Mouse (Mus musculus) kidney, adult 2 months (tissue): ENCODE measurements around the gene Nfia. TPM values are rescaled to one million over a fixed set of nuclear protein-coding genes. Genes with fewer than 3 reads are reported as not detected.
A peak's percentile ranks its signal among the peaks of the same experiment; 100 is the strongest.

ENCODE experiments used
- DNase-seq: peaks from one replicate; pipeline ENCODE4 v3.0.0; 2021
- H3K27ac ChIP-seq: fragments of 200-500 bp; 2 replicates; pipeline ENCODE4 v1.5.1; 2012; ENCODE audit warnings: low read depth, low read length, control low read depth, inconsistent platforms; ENCODE audit not compliant: insufficient read depth
- H3K27me3 ChIP-seq: fragments of 200-500 bp; replicated peaks from 2 replicates; pipeline ENCODE4 v1.6.1; 2012; ENCODE audit warnings: mild to moderate bottlenecking, moderate library complexity, low read length, inconsistent platforms; ENCODE audit not compliant: control insufficient read depth, insufficient read depth
- H3K36me3 ChIP-seq: fragments of 200-500 bp; 2 replicates; pipeline ENCODE4 v1.6.1; 2012; ENCODE audit warnings: mild to moderate bottlenecking, moderate library complexity, low read length, inconsistent platforms; ENCODE audit not compliant: control insufficient read depth, insufficient read depth
- H3K4me1 ChIP-seq: fragments of 200-500 bp; 2 replicates; pipeline ENCODE4 v1.6.1; 2011; ENCODE audit warnings: low read length; ENCODE audit not compliant: control insufficient read depth, insufficient read depth
- H3K4me3 ChIP-seq: fragments of 200-500 bp; 2 replicates; pipeline ENCODE4 v1.5.1; 2011; ENCODE audit warnings: mild to moderate bottlenecking, low read depth, low read length, control low read depth; ENCODE audit not compliant: insufficient read depth
- CTCF ChIP-seq: fragments of 200-500 bp; conservative IDR thresholded peaks from 2 replicates; pipeline ENCODE4 v1.5.1; 2011; ENCODE audit warnings: low read depth, mild to moderate bottlenecking, control low read depth, low read length, moderate library complexity, mixed read lengths; ENCODE audit not compliant: insufficient read depth, insufficient read length
- POLR2A ChIP-seq: fragments of 200-500 bp; IDR thresholded peaks from one replicate; pipeline ENCODE4 v1.6.1; 2011; ENCODE audit warnings: low read depth, low read length, control low read depth
- WGBS: fragments of 180-500 bp; shearing (Covaris S2); methylation state at CpG from one replicate; pipeline ENCODE4 v1.1.7; 2018; 5-methylcytosine and 5-hydroxymethylcytosine counted together
- polyA plus RNA-seq: library from polyadenylated mRNA; depleted of rRNA; stranded (reverse); fragments of >200 nt; gene quantifications from 2 replicates; pipeline ENCODE4 v1.2.3, GENCODE M21; 2012

The Nfia gene
- polyA plus RNA-seq, 1 experiment, result 46.5 TPM

DNA sequence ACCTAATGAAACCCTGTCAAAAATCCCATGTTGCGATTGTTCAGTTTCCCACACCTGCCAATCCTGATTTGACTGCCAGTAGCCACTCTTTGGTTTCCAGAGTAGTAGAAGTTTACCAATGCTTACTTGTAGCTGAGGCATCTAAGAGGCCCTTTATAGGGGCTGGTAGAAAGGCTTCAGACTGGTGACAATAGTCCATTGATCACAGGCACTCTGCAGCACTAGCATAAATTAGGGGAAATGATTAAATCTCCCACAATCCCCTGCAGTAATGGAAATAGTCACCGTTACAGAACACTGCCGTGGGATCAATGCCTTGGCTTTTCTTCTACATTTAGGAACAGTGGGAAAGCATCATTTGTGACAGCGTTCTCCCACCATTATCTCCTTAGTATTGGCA is 254.9 kb downstream of the Nfia start:
- 84% methylated on average over 4 of the region's 4 CpGs for WGBS
- Histone ChIP-seq H3K4me3 (no peak overlapping the region), H3K27me3 (no peaks in the 10 kb centered on the region), H3K36me3 (0 out of 2 replicates have a peak, but pooled peaks cover 1% of the 10 kb centered on the region), H3K27ac (no peak overlapping the region), H3K4me1 (no peaks in the 10 kb centered on the region)
- TF ChIP-seq CTCF (no peak), POLR2A (no peak)
- DNase-seq, result no peak

DNA sequence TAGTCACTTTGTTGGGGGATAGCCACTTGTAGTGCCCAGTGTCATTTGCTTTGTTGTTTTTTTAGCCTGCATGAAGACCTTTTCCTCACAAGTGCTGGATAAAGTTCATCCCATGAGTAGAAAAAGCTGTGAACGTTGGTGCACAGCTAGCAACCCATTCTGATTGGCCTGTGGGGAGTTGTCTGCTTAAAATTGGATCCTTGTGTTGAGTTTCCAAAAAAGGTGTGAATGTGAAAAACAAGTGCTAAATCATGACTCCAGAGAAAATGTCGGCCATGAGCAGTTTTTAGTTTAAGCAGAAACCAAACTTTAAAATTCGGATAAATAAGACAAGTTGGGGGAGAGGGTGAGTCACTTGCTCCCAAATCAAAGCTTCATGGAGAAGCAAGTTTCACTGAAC is 259.3 kb downstream of the Nfia start:
- Histone ChIP-seq H3K27me3 (no peaks in the 10 kb centered on the region), H3K27ac (no peak overlapping the region), H3K4me1 (no peaks in the 10 kb centered on the region), H3K36me3 (0 out of 2 replicates have a peak, but pooled peaks cover 1% of the 10 kb centered on the region), H3K4me3 (no peak overlapping the region)
- 62% methylated on average over 3 of the region's 3 CpGs for WGBS
- no peak for DNase-seq
- TF ChIP-seq POLR2A (no peak), CTCF (no peak)

DNA sequence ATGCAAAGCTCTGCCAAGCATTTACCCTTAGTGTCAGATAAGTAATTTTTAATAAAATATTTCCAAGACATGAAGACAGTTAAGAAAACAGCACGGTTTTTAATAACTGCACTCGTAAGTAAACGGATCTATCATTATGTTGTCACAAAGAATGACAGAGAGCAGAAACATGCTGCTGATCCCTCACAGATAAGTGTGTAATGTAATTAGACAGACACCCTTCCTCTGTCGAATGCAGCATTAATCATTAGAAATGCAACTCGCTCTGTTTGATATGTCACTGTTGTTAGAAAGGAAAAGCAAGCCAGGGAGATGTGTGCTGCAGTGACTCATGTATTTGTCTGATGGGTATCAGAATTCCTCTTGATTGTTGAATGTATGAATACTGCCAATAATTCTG is 259.8 kb downstream of the Nfia start:
- DNase-seq, result no peak
- H3K27ac ChIP-seq, result no peak overlapping the region
- no peaks in the 10 kb centered on the region for H3K4me1 ChIP-seq
- no peaks in the 10 kb centered on the region for H3K27me3 ChIP-seq
- WGBS, result 70% methylated on average over 5 of the region's 5 CpGs
- TF ChIP-seq POLR2A (no peak), CTCF (no peak)
- 0 out of 2 replicates have a peak, but pooled peaks cover 1% of the 10 kb centered on the region for H3K36me3 ChIP-seq
- no peak overlapping the region for H3K4me3 ChIP-seq

DNA sequence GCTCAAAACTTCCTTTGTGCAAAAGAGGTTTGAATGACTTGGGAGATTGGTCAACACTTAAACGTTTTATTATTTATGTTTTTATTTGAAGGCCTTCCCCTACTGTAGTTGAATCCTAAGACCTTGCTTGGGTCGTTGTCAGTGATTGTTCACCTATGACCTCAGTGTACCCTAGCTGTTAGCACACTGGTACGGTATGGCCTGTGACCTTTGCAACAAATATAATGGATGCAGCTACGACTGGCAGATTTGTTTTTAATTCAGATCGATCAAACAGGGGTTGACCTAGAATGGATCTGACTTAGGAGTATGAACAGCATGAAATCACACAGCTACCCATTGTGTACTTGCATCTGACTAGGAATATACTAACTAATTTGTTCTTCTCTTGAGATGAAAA is 266.6 kb downstream of the Nfia start:
- 68% methylated on average over 5 of the region's 5 CpGs for WGBS
- TF ChIP-seq POLR2A, result no peak
- no peak for TF ChIP-seq CTCF
- Histone ChIP-seq H3K27me3 (no peaks in the 10 kb centered on the region), H3K27ac (no peak overlapping the region), H3K4me3 (no peak overlapping the region), H3K4me1 (no peaks in the 10 kb centered on the region), H3K36me3 (no peaks in the 10 kb centered on the region)
- no peak for DNase-seq

- Histone ChIP-seq H3K4me3 (no peak overlapping the region), H3K27ac (no peak overlapping the region), H3K36me3 (no peaks in the 10 kb centered on the region), H3K4me1 (no peaks in the 10 kb centered on the region), H3K27me3 (no peaks in the 10 kb centered on the region)
- 73% methylated on average over 7 of the region's 7 CpGs for WGBS
- DNase-seq, result no peak
- no peak for TF ChIP-seq CTCF
- no peak for TF ChIP-seq POLR2A
Observed at GRCm38 (mm10) chr4:98040179-98040578, 267.6 kb downstream of the Nfia start.

- Histone ChIP-seq H3K27me3 (no peaks in the 10 kb centered on the region), H3K27ac (no peak overlapping the region), H3K4me3 (no peak overlapping the region), H3K4me1 (no peaks in the 10 kb centered on the region), H3K36me3 (no peaks in the 10 kb centered on the region; the same call in 1 of the 2 replicates)
- no peak for DNase-seq
- TF ChIP-seq CTCF (no peak), POLR2A (no peak)
- 85% methylated on average over 8 of the region's 8 CpGs for WGBS
Observed at GRCm38 (mm10) chr4:98044611-98045010, 272.1 kb downstream of the Nfia start.

- Histone ChIP-seq H3K36me3 (no peaks in the 10 kb centered on the region; the same call in 1 of the 2 replicates), H3K27me3 (no peaks in the 10 kb centered on the region), H3K4me3 (no peak overlapping the region), H3K4me1 (no peaks in the 10 kb centered on the region), H3K27ac (no peak overlapping the region)
- TF ChIP-seq POLR2A, result no peak
- no peak for TF ChIP-seq CTCF
- DNase-seq, result no peak
Observed at GRCm38 (mm10) chr4:98047369-98047768, 274.8 kb downstream of the Nfia start.

DNA sequence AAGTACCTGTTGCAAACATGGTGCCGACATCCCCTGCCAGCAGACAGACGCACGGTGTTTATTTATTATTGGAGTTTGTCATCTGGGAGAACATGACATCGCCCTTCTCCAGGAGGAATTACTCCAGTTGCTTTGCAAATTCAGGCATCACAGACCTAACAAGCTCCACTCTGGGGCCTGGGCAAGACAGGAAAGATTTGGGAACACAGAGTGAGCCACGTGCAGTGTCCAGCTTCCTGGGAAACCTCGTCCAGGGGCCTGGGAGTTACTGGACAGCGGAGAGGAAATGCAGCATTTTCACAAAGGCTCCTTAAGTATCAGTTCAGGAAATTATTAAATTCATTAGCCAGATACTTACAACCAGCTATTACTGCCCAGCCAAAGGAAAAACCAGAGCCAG is 277.1 kb downstream of the Nfia start:
- no peak overlapping the region for H3K27ac ChIP-seq
- no peaks in the 10 kb centered on the region; the same call in 1 of the 2 replicates for H3K36me3 ChIP-seq
- DNase-seq, result peak; percentile 17
- TF ChIP-seq POLR2A (no peak), CTCF (no peak)
- no peaks in the 10 kb centered on the region for H3K4me1 ChIP-seq
- no peak overlapping the region for H3K4me3 ChIP-seq
- 47% methylated on average over 7 of the region's 7 CpGs for WGBS
- no peaks in the 10 kb centered on the region for H3K27me3 ChIP-seq
